Comparison of ENCODE assay signal across 9 mouse cellular contexts in the genomic region with DNA sequence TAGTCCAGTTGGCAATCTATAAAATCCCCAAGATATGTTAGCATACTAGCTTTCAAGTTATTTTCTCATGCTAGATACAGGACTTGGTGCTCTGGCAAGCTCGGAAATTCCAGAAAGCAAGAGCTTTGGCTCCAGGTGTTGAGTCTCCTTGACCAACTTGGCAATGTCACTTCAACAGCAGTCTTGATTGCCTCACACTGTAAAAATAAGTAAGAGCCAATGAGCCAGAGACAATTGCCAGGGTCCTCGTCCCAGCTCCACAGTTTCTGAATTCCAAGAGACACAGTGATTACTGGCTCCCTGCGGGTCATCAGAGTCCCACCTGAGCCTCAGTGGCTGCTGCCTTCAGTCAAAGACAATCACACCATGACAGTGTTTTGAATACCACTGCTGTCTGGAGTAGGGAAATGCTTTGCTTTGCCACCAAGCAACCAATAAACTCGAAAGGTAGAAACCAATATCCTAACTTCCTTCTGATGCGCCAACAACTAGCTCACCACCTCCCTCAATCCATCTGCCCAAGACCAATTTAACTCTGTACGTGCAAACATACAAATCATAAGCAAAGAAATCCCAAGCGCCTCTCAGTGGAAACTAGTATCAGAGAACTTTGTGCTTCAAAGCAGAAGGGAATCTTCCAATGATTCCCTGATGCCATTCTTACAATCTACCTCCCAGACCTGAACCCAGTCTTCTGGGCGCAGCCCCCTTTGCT. TPM values are rescaled to one million over a fixed set of nuclear protein-coding genes. Genes with fewer than 3 reads are reported as not detected.
DNase-seq lines count a peak whose midpoint lies in the region; ATAC-seq and TF ChIP-seq lines count a peak whose summit lies in the region.
"Had no signal": no experiment of that assay in that cellular context is flagged by ENCODE, and none has a peak within 500 bp of the region (broad histone marks: within the 10 kb centered on the region; RNA-seq: fewer than 3 reads in every experiment).

No protein-coding gene starts in this region.

- 0 out of 2 replicates have a peak, but pooled peaks cover 2% of the 10 kb centered on the region for H3K36me3 ChIP-seq in neural tube, embryonic 11.5 days (ENCODE audit: control insufficient read depth, insufficient read depth, low read length)
- peaks cover 32% of the 10 kb centered on the region for H3K36me3 ChIP-seq in limb, embryonic 14.5 days (ENCODE audit: control insufficient read depth, insufficient read depth, low read length)
- peaks cover 14% of the 10 kb centered on the region; the same call in 1 of the 2 replicates for H3K36me3 ChIP-seq in stomach, embryonic 15.5 days

- peak overlapping the region; percentile 70 for H3K4me3 ChIP-seq in neural tube, embryonic 11.5 days (ENCODE audit: low read depth, low read length)
- H3K4me3 ChIP-seq in limb, embryonic 14.5 days (replicated peaks; ENCODE audit: low read length) = peak overlapping the region; percentile 74
- peak overlapping the region; percentile 85 for H3K4me3 ChIP-seq in stomach, embryonic 15.5 days (replicated peaks)

- peaks cover 5% of the 10 kb centered on the region; the same call in 1 of the 2 replicates for H3K4me1 ChIP-seq in neural tube, embryonic 11.5 days (ENCODE audit: control insufficient read depth, insufficient read depth, low read length)
- H3K4me1 ChIP-seq in limb, embryonic 14.5 days (ENCODE audit: control insufficient read depth, insufficient read depth, low read length) = peaks cover 5% of the 10 kb centered on the region
- peaks cover 9% of the 10 kb centered on the region for H3K4me1 ChIP-seq in stomach, embryonic 15.5 days

- H3K4me2 ChIP-seq in neural tube, embryonic 11.5 days (ENCODE audit: low read depth) = peak overlapping the region; percentile 40
- H3K4me2 ChIP-seq in limb, embryonic 14.5 days (replicated peaks; ENCODE audit: low read depth, low read length, severe bottlenecking) = peak overlapping the region; percentile 67
- peak overlapping the region; percentile 82 for H3K4me2 ChIP-seq in stomach, embryonic 15.5 days

- no peak for TF ChIP-seq POLR2A in limb, embryonic 14.5 days (IDR thresholded peaks at IDR 0.05; ENCODE audit: borderline replicate concordance, extremely low read depth, insufficient read depth, insufficient read length)

- H3K27ac ChIP-seq in neural tube, embryonic 11.5 days (ENCODE audit: low read depth, low read length) = no peak overlapping the region
- H3K27ac ChIP-seq in limb, embryonic 14.5 days (replicated peaks; ENCODE audit: low read depth, low read length) = no peak overlapping the region
- peak overlapping the region; percentile 86; the same call in 1 of the 2 replicates for H3K27ac ChIP-seq in stomach, embryonic 15.5 days

- peak overlapping the region; percentile 71 for H3K9ac ChIP-seq in neural tube, embryonic 11.5 days (ENCODE audit: low read length)
- H3K9ac ChIP-seq in limb, embryonic 14.5 days (ENCODE audit: low read depth, low read length, severe bottlenecking) = peak overlapping the region; percentile 66
- peak overlapping the region; percentile 56 for H3K9ac ChIP-seq in stomach, embryonic 15.5 days

- 48% methylated on average over 8 of the region's 8 CpGs for WGBS in neural tube, embryonic 11.5 days
- whole genome bisulfite sequencing in limb, embryonic 14.5 days = 46% methylated on average over 8 of the region's 8 CpGs
- 44% methylated on average over 8 of the region's 8 CpGs for WGBS in stomach, embryonic 15.5 days

- H3K9me3 ChIP-seq in neural tube, embryonic 11.5 days (ENCODE audit: control insufficient read depth, low read length) = no peaks in the 10 kb centered on the region
- no peaks in the 10 kb centered on the region for H3K9me3 ChIP-seq in limb, embryonic 14.5 days (ENCODE audit: control insufficient read depth, low read length)
- no peaks in the 10 kb centered on the region for H3K9me3 ChIP-seq in stomach, embryonic 15.5 days

- H3K27me3 ChIP-seq in neural tube, embryonic 11.5 days (ENCODE audit: control insufficient read depth, insufficient read depth, low read length) = no peaks in the 10 kb centered on the region
- no peaks in the 10 kb centered on the region for H3K27me3 ChIP-seq in limb, embryonic 14.5 days (ENCODE audit: control insufficient read depth, insufficient read depth, low read length)
- H3K27me3 ChIP-seq in stomach, embryonic 15.5 days (replicated peaks) = no peaks in the 10 kb centered on the region

- peak; percentile 22 for DNase-seq in adrenal gland, postnatal 14 days
- DNase-seq in adrenal gland, adult 8-10 months = no peak
- DNase-seq in neural tube, embryonic 11.5 days (ENCODE audit: low spot score) = no peak
- no peak for DNase-seq in neural tube, embryonic 10.5 days (ENCODE audit: extremely low spot score, low spot score)
- no peak for DNase-seq in limb, embryonic 14.5 days (ENCODE audit: low spot score)
- no peak for DNase-seq in urinary bladder, adult 2 months (ENCODE audit: low spot score)
- DNase-seq in urinary bladder, postnatal 36 days (ENCODE audit: low spot score in 2 of 2) = no peak

- no peak for ATAC-seq in neural tube, embryonic 11.5 days (ENCODE audit: insufficient read depth, low FRiP score, low TSS enrichment)
- no peak for ATAC-seq in limb, embryonic 14.5 days (ENCODE audit: low FRiP score, low read depth)
- ATAC-seq in stomach, embryonic 15.5 days (ENCODE audit: insufficient read depth, low FRiP score, low read depth) = no peak

RNA-seq across cellular contexts. Expression of gene Wdr91, which starts 0.9 kb away (rescaled TPM):
- 25.5 and 29.3 TPM in 2 replicates for total RNA-seq in adrenal gland, postnatal 14 days (2021)
- total RNA-seq in adrenal gland, adult 8-10 months (2022) = 10 to 100 TPM; 11.2 to 24.0 (median 17.3) TPM
- 11.0 and 12.0 TPM in 2 replicates for polyA plus RNA-seq in neural tube, embryonic 11.5 days (2014; fragmentation: Nextera tagmentation; extraction: Ambion mirVana)
- polyA plus RNA-seq in limb, embryonic 14.5 days (2012; rRNA removed) = 22.2 TPM in 2 replicates
- polyA plus RNA-seq in limb, embryonic 14.5 days (2014; fragmentation: Nextera tagmentation; extraction: Ambion mirVana) = 9.6 and 11.3 TPM in 2 replicates
- polyA plus RNA-seq in stomach, embryonic 15.5 days (2015; fragmentation: Nextera tagmentation; extraction: Ambion mirVana) = 9.0 and 9.1 TPM in 2 replicates
- polyA plus RNA-seq in urinary bladder, adult 2 months (2012; rRNA removed) = 12.7 and 13.6 TPM in 2 replicates

RNA-seq across cellular contexts. Expression of gene Stra8, which starts 10.2 kb away (rescaled TPM):
- total RNA-seq in adrenal gland, postnatal 14 days (2021) = not detected in 2 replicates
- not detected for total RNA-seq in adrenal gland, adult 8-10 months (2022)
- polyA plus RNA-seq in neural tube, embryonic 11.5 days (2014; fragmentation: Nextera tagmentation; extraction: Ambion mirVana) = 0.20 TPM in 1 of 2 replicates, not detected in the other
- polyA plus RNA-seq in limb, embryonic 14.5 days (2012; rRNA removed) = 0.05 TPM in 1 of 2 replicates, not detected in the other
- polyA plus RNA-seq in limb, embryonic 14.5 days (2014; fragmentation: Nextera tagmentation; extraction: Ambion mirVana) = not detected in 2 replicates
- not detected in 2 replicates for polyA plus RNA-seq in stomach, embryonic 15.5 days (2015; fragmentation: Nextera tagmentation; extraction: Ambion mirVana)
- not detected in 2 replicates for polyA plus RNA-seq in urinary bladder, adult 2 months (2012; rRNA removed)
- total RNA-seq: common myeloid progenitor, adult 5-6 weeks had no signal

RNA-seq across cellular contexts. Expression of gene Cyren, which starts 31.9 kb away (rescaled TPM):
- 8.1 and 8.5 TPM in 2 replicates for total RNA-seq in adrenal gland, postnatal 14 days (2021)
- total RNA-seq in adrenal gland, adult 8-10 months (2022) = 1 to 10 TPM; 6.9 to 9.0 (median 7.9) TPM
- polyA plus RNA-seq in neural tube, embryonic 11.5 days (2014; fragmentation: Nextera tagmentation; extraction: Ambion mirVana) = 11.0 and 13.3 TPM in 2 replicates
- polyA plus RNA-seq in limb, embryonic 14.5 days (2012; rRNA removed) = 22.6 and 24.2 TPM in 2 replicates
- polyA plus RNA-seq in limb, embryonic 14.5 days (2014; fragmentation: Nextera tagmentation; extraction: Ambion mirVana) = 11.3 and 12.4 TPM in 2 replicates
- 12.5 and 12.6 TPM in 2 replicates for polyA plus RNA-seq in stomach, embryonic 15.5 days (2015; fragmentation: Nextera tagmentation; extraction: Ambion mirVana)
- 8.1 and 9.1 TPM in 2 replicates for polyA plus RNA-seq in urinary bladder, adult 2 months (2012; rRNA removed)

RNA-seq across cellular contexts. Expression of gene Tmem140, which starts 46.8 kb away (rescaled TPM):
- 22.5 and 28.9 TPM in 2 replicates for total RNA-seq in adrenal gland, postnatal 14 days (2021)
- total RNA-seq in adrenal gland, adult 8-10 months (2022) = 10 to 100 TPM; 14.1 to 33.3 (median 18.4) TPM
- 0.51 and 1.3 TPM in 2 replicates for polyA plus RNA-seq in neural tube, embryonic 11.5 days (2014; fragmentation: Nextera tagmentation; extraction: Ambion mirVana)
- polyA plus RNA-seq in limb, embryonic 14.5 days (2012; rRNA removed) = 1.2 and 1.8 TPM in 2 replicates
- polyA plus RNA-seq in limb, embryonic 14.5 days (2014; fragmentation: Nextera tagmentation; extraction: Ambion mirVana) = 1.2 and 2.5 TPM in 2 replicates
- 1.8 and 2.5 TPM in 2 replicates for polyA plus RNA-seq in stomach, embryonic 15.5 days (2015; fragmentation: Nextera tagmentation; extraction: Ambion mirVana)
- polyA plus RNA-seq in urinary bladder, adult 2 months (2012; rRNA removed) = 18.3 and 19.8 TPM in 2 replicates
